Mouse (Mus musculus): ENCODE measurements around the gene Vps25.

Gene Vps25

GRCm38 (mm10) chr11:101253613-101254389 is at the start of gene Vps25:
Vps25 (plus strand) TSS chr11:101253707.
- peak; percentile 95 for DNase-seq (ENCODE audit: low read depth, low spot score)

GRCm38 (mm10) chr11:101211970-101212369 is 41.5 kb upstream of the Vps25 start:
- DNase-seq (ENCODE audit: low read depth, low spot score), result peak; percentile 83

DNA sequence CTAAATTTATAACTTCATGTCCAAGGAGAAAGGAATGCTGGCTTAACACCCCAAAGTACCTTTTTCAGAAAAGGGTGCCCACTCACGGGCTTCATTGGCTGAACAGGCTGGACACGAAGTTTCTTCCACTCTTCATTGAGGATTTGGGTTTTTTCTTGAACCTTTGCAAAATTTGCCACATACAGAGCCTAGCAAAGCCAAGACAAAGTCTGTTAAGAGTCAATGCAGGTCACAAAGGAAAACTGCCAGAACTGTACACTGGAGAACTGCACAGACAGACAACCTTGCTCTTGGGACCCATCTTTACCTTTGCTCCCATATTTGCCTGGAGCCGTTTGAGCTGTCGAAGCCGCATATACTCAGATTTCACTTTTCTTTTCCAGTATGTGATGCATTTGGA is 36.6 kb upstream of the Vps25 start:
- DNase-seq (ENCODE audit: low read depth, low spot score), result no peak

GRCm38 (mm10) chr11:101218436-101219055 is 35.0 kb upstream of the Vps25 start:
- no peak for DNase-seq (ENCODE audit: low read depth, low spot score)

- no peak for DNase-seq (ENCODE audit: low read depth, low spot score)
Observed at GRCm38 (mm10) chr11:101220853-101221252, 32.7 kb upstream of the Vps25 start.

DNA sequence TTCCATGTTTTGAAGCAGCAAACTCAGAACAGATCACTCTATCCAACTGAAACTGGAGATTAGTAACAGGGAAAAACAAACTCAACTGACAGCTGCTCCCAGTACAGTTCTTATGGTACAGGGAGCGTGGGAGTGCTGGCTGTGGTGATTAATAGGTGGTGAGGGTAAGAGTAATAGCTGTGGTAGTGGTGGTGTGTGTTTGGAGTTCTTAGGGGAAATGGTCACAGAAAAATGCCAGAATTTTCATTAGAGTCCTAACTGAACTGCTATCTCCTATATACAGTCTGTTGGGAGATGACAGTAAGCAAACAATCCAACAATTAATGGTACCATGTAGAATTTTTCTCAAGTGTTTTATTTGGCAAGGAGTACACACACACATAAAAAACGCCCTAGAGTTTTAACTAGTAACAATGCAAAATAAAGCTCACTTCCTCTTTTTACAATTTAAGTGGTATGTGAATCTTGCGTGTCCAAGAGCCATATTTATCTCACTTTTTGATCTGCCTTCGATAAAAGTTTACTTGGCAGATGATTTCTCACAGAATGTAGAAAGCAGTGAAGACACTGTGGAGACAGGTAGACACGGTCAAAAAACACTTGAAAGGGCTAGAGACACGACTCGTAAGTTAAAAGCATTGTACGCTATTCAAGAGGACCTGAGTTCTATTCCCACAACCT is 32.1 kb upstream of the Vps25 start:
- peak; percentile 18 for DNase-seq (ENCODE audit: low read depth, low spot score)

- DNase-seq (ENCODE audit: low read depth, low spot score), result no peak
Observed at GRCm38 (mm10) chr11:101224337-101224736, 29.2 kb upstream of the Vps25 start.

- DNase-seq (ENCODE audit: low read depth, low spot score), result peak; percentile 15
Observed at GRCm38 (mm10) chr11:101225331-101226064, 28.0 kb upstream of the Vps25 start.

GRCm38 (mm10) chr11:101226065-101226701 is 27.3 kb upstream of the Vps25 start, which contains the start of gene Ezh1:
Ezh1 (minus strand) TSS chr11:101226463.
- DNase-seq (ENCODE audit: low read depth, low spot score), result peak; percentile 89

- DNase-seq (ENCODE audit: low read depth, low spot score), result no peak
Observed at GRCm38 (mm10) chr11:101229361-101229900, 24.1 kb upstream of the Vps25 start.

- peak; percentile 37 for DNase-seq (ENCODE audit: low read depth, low spot score)
Observed at GRCm38 (mm10) chr11:101230061-101230511, 23.4 kb upstream of the Vps25 start.

DNA sequence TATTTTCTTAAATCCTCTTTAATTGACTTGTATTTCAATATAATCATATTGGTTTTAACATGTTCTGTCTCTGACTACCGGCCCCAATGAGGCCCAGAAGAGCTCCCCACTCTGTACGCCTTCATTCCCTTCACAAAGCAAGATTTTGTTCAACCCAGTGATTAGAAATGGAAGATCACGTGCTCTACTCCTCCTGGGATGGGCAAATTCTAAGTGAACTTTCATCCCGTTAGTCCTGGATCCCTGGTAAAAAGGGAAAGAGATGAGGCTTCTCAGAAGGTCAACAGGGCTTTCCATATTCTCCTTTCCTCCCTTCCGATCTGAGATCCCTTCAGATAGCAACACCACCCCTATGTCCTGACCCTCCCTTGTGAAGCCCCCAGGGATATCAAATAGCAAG is 23.0 kb upstream of the Vps25 start:
- peak; percentile 20 for DNase-seq (ENCODE audit: low read depth, low spot score)

DNA sequence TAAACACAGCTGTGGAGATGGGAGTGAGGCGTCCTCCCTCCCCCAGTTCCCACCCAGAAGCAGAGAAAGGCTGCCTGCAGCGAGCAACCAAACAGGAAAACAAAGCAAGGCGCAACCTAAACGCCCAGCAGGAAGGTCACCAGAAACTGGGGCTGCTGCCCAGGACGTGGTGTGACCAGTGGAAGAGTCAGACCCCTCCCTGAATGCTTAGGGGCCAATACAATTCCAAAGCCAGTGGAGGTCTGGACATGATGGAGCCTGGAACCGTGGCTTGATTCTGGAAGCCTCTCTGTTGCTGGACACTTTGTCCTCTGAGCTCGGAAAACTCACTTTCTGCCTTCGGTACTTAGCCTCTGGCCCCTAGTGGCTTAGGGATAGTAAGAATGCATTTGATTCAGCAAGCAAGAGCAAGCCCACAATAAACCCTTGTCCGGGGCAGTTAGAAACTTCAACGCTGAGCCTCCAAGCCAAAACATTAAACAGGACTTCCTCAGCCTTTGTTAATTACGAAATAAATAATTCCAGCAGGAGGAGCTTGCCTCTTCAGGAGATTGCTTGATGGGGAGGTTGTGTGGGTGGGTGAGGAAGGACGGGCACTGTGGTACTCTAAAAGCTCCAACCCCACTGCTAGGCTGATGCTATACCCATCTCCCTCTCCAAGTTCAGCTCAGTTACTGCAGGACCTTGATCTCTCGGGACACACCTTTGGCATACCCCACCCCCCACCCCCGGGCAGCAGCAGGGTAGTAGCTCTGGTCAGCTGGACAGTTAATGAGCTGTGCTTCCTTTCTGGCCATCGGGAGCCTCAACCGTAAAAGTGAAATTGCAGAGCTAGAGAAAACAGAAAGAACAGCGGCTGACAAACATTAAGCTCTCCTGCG is 22.3 kb upstream of the Vps25 start:
- DNase-seq (ENCODE audit: low read depth, low spot score), result peak; percentile 47

- no peak for DNase-seq (ENCODE audit: low read depth, low spot score)
Observed at GRCm38 (mm10) chr11:101232010-101232839, 21.3 kb upstream of the Vps25 start.

DNA sequence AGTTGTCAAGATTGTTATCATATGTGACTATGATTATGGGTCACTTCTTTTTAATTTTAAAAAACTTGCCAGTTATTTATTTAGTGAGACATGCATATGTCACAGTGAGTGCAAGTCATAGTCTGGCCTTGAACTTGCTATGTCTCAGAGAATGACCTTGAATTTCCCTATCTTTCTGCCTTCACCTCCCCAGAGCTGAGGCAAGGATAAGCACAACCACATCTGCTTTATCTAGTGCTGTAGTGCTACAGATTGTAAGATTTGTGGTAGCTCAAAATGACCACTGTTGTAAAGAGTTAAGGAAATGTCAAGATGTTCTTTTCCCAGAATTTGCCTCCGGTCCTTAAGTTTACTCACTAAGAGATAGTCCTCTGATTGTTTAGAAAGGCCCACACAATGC is 20.3 kb upstream of the Vps25 start:
- no peak for DNase-seq (ENCODE audit: low read depth, low spot score)

GRCm38 (mm10) chr11:101234124-101234523 is 19.4 kb upstream of the Vps25 start:
- no peak for DNase-seq (ENCODE audit: low read depth, low spot score)

GRCm38 (mm10) chr11:101235429-101235828 is 18.1 kb upstream of the Vps25 start:
- no peak for DNase-seq (ENCODE audit: low read depth, low spot score)

DNA sequence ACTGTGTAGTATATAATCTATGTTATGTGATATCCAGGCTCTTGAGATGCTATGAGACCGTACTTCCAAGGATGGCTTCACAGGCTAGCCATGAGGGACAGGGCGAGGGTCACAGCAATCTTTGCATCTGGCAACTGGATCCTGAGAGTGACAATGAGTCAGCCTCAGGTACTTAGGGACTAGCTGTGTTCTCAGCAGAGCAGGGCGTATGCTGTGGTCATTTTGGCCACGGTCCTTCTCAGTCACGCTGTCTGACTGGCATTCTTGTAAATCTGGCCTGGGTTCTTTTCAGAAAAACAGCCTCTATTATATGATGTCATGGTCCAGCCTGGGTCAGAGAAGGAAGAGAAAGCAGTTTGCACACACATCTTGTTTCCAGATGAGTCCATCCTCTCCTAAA is 16.7 kb upstream of the Vps25 start:
- no peak for DNase-seq (ENCODE audit: low read depth, low spot score)

GRCm38 (mm10) chr11:101238071-101238647 is 15.3 kb upstream of the Vps25 start:
- peak; percentile 79 for DNase-seq (ENCODE audit: low read depth, low spot score)
